Mouse (Mus musculus) natural killer cell, adult 2 months (primary cell): ENCODE results near the gene Adh5.

Source experiments
- DNase-seq, 2 experiments: peaks; one replicate each; pipeline ENCODE4 v3.0.0; 2022; ENCODE audit warnings: low spot score in 2 of 2

The Adh5 gene

GRCm38 (mm10) chr3:138442612-138443464 lies at the start of gene Adh5:
TSS of gene Adh5 (plus strand) at chr3:138443093.
- DNase-seq, result peak; percentile 90 to 91

- no peak for DNase-seq
Observed at GRCm38 (mm10) chr3:138404872-138405271, 38.0 kb upstream of the Adh5 start.

- no peak for DNase-seq
Observed at GRCm38 (mm10) chr3:138405341-138405740, 37.6 kb upstream of the Adh5 start.

- no peak for DNase-seq
Observed at GRCm38 (mm10) chr3:138405840-138406239, 37.1 kb upstream of the Adh5 start.

- DNase-seq, result no peak
Observed at GRCm38 (mm10) chr3:138407920-138408319, 35.0 kb upstream of the Adh5 start.

GRCm38 (mm10) chr3:138409585-138409984 lies 33.3 kb upstream of the Adh5 start:
- DNase-seq, result no peak

- DNase-seq, result no peak
Observed at GRCm38 (mm10) chr3:138410211-138410610, 32.7 kb upstream of the Adh5 start.

GRCm38 (mm10) chr3:138415121-138415690 lies 27.7 kb upstream of the Adh5 start, which contains the start of gene Adh4:
TSS of gene Adh4 (plus strand) at chr3:138415466.
- no peak for DNase-seq

- no peak for DNase-seq
Observed at GRCm38 (mm10) chr3:138419369-138419768, 23.5 kb upstream of the Adh5 start.

GRCm38 (mm10) chr3:138420385-138420784 lies 22.5 kb upstream of the Adh5 start:
- no peak for DNase-seq

GRCm38 (mm10) chr3:138423664-138424063 lies 19.2 kb upstream of the Adh5 start:
- no peak for DNase-seq

- no peak for DNase-seq
Observed at GRCm38 (mm10) chr3:138424247-138424646, 18.6 kb upstream of the Adh5 start.

- DNase-seq, result no peak
Observed at GRCm38 (mm10) chr3:138430360-138430976, 12.4 kb upstream of the Adh5 start.

GRCm38 (mm10) chr3:138431835-138432234 lies 11.1 kb upstream of the Adh5 start:
- no peak for DNase-seq

GRCm38 (mm10) chr3:138438716-138439115 lies 4.2 kb upstream of the Adh5 start:
- no peak for DNase-seq

- no peak for DNase-seq
Observed at GRCm38 (mm10) chr3:138442203-138442602, 690 bp upstream of the Adh5 start.

- DNase-seq, result no peak
Observed at GRCm38 (mm10) chr3:138443465-138443771, 525 bp downstream of the Adh5 start.

GRCm38 (mm10) chr3:138448077-138448860 lies 5.4 kb downstream of the Adh5 start:
- no peak for DNase-seq

- DNase-seq, result no peak
Observed at GRCm38 (mm10) chr3:138452169-138452568, 9.3 kb downstream of the Adh5 start.

GRCm38 (mm10) chr3:138454234-138454633 lies 11.3 kb downstream of the Adh5 start:
- no peak for DNase-seq

- no peak for DNase-seq
Observed at GRCm38 (mm10) chr3:138454711-138455435, 12.0 kb downstream of the Adh5 start.
